Mouse (Mus musculus) cerebellum, adult 9-10 months (tissue): ENCODE results near the gene Ttll5.

Experiments
- DNase-seq: peaks from one replicate; pipeline ENCODE4 v3.0.0; 2022

The Ttll5 gene

DNA sequence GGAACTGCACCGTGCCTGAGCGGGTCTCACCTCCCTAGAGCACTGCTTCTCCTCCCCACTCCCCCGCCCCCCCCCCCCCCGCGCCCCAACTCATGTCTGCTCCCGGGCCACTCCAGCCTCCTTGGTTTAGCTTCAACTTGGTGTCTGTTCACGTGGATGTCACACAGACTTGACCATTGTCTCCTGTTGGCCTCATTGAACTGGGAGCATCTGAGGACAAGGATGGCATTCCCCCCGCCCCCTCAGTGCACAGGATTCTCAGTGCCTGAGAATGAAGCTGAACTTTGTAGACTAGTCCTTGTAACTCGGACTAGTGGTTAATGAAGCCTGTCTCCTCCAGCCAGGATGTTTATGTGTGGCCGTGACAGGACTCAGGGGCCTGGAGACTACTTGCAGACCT is 281.1 kb downstream of the Ttll5 start:
- no peak for DNase-seq

DNA sequence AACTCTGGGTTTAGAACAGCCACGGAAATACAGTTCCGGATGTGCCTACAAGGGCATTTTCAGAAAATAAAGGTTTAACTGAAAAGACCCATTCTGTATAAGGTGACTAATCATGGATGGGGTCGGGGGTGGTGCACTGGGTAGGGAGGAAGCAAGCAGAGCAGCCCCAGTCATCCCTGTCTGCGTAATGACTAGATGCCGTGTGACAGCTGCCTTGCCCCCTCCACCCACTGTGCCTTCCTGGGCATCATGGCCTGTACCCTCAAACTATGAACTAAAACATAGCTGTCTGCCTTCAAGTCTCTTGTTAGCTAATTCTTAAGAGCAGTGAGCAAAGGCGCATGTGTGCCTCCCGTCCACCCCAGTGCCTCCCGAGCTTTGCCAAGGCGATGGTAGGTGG is 281.6 kb downstream of the Ttll5 start:
- no peak for DNase-seq

DNA sequence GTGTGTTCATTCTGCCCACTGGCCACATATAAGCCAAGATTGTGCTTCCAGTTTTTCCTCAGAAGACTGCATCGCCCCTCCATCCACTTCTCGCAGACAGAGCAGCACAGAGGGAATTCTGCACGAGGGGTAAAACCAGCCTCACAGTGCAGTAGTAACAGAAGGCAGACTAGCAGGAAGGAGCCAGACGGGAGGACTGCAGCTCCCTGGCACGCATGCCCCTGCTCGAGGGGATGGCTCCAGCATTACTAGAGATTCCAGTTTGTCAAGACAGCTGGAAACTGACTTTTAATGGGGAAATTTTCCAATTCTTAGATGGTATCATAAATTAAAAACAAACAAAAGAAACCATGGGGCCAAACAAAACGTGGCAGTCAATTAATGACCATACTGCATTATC is 283.2 kb downstream of the Ttll5 start:
- DNase-seq, result no peak

DNA sequence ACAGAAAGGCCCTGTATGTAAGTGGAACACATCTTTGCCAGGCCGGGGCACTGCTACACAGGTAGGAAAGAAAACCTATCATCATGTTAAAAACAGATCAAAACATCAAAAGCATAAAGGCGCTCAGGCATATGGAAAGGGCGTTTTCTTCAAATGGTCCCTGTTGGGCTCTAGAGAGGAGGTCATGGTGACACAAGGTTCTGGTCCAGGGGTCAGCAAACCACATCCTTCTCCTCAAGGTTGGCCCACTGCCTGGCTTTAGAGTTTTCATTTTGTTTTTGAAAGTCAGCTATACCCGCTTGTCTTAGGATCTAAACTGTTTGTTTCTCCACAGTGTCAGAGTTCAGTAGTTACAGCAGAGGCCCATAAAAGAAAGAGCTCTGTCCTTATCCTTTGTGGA is 285.1 kb downstream of the Ttll5 start:
- DNase-seq, result no peak

DNA sequence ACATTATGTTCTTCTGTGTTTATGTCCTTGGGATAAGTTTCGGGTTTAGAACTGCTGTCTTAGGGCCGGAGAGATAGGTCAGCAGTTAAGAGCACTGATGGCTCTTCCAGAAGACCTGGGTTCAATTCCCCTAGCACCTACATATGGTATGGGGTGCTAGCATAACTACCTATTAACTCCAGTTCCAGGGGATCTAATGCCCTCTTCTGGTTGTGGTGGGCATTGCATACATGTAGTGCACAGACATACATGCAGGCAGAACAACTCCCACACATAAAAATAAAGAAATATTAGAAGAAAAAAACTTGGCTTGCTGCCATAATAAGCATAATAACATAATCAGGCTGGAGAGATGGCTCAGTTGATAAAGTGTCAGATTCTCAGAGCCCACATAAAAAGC is 286.2 kb downstream of the Ttll5 start:
- DNase-seq, result no peak
